Mouse (Mus musculus): ENCODE data around the gene Rrp1b. TPM values are rescaled to one million over a fixed set of nuclear protein-coding genes. Genes with fewer than 3 reads are reported as not detected.
A peak's percentile ranks its signal among the peaks of the same experiment; 100 is the strongest.

Rrp1b gene
- polyA plus RNA-seq, 1 experiment from 2014 or later = 65.1 TPM

DNA sequence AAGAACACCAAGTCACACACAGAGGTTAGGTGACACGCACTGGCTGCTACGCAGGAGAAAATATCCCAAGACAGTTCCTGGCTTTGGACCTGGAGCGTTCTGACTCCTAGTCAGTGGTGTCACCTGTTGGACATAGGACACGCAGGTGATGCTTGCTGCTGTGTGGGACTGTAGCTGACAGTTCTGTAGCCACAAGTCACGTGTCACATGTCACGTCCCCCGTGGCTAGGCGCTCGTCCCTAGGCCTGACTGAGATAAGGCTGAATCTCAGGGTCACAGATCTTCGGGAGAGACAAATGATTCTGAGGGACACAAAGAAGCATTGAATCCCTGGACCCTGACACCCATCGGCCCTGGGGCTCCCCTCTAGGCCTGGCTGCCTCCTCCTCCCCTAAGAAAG, 32.5 kb downstream of the Rrp1b start:
- ATAC-seq (replicated peaks; ENCODE audit: insufficient number of reproducible peaks, low FRiP score, low TSS enrichment, low read depth) (no peak), DNase-seq (ENCODE audit: low spot score) (no peak)
- no peak overlapping the region for H3K4me3 ChIP-seq (ENCODE audit: low read depth, low read length)
- no peaks in the 10 kb centered on the region for H3K27me3 ChIP-seq (ENCODE audit: control insufficient read depth, insufficient read depth, low read length)
- no peak overlapping the region for H3K9ac ChIP-seq (replicated peaks; ENCODE audit: low read length)
- H3K36me3 ChIP-seq (replicated peaks; ENCODE audit: control insufficient read depth, insufficient read depth, low read depth, low read length) = no peaks in the 10 kb centered on the region
- no peak overlapping the region for H3K4me2 ChIP-seq (ENCODE audit: low read depth, low read length)
- no peaks in the 10 kb centered on the region for H3K4me1 ChIP-seq (ENCODE audit: control insufficient read depth, insufficient read depth, low read length)
- WGBS = 88% methylated on average over 11 of the region's 11 CpGs
- no peak overlapping the region for H3K27ac ChIP-seq (replicated peaks; ENCODE audit: low read depth, low read length)
- no peaks in the 10 kb centered on the region for H3K9me3 ChIP-seq (replicated peaks; ENCODE audit: control insufficient read depth, low read length)

DNA sequence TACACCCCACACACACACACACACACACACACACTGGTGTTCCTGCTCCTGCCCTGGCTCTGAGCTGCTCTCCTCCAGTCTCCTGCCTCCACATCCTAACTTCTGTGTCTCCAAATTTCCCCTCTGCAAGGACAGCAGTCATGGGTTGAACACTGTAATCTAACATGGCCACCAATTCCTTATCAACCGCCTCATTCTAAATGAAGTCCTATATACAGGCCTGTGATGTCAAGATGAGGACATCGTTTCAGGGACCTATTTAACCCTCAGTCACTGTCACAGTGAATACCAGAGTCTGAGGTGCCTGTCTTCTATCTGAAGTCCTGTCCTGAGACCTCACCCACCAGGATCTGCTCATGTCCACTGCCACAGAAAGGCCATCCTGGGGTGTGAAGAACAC, 32.9 kb downstream of the Rrp1b start:
- Histone ChIP-seq H3K9me3 (replicated peaks; ENCODE audit: control insufficient read depth, low read length) (no peaks in the 10 kb centered on the region), H3K4me3 (ENCODE audit: low read depth, low read length) (no peak overlapping the region), H3K27ac (replicated peaks; ENCODE audit: low read depth, low read length) (no peak overlapping the region), H3K36me3 (replicated peaks; ENCODE audit: control insufficient read depth, insufficient read depth, low read depth, low read length) (no peaks in the 10 kb centered on the region), H3K4me2 (ENCODE audit: low read depth, low read length) (no peak overlapping the region), H3K9ac (replicated peaks; ENCODE audit: low read length) (no peak overlapping the region), H3K27me3 (ENCODE audit: control insufficient read depth, insufficient read depth, low read length) (no peaks in the 10 kb centered on the region), H3K4me1 (ENCODE audit: control insufficient read depth, insufficient read depth, low read length) (no peaks in the 10 kb centered on the region)
- WGBS = 85% methylated on average over 2 of the region's 2 CpGs
- ATAC-seq (replicated peaks; ENCODE audit: insufficient number of reproducible peaks, low FRiP score, low TSS enrichment, low read depth) (no peak), DNase-seq (ENCODE audit: low spot score) (no peak)

DNA sequence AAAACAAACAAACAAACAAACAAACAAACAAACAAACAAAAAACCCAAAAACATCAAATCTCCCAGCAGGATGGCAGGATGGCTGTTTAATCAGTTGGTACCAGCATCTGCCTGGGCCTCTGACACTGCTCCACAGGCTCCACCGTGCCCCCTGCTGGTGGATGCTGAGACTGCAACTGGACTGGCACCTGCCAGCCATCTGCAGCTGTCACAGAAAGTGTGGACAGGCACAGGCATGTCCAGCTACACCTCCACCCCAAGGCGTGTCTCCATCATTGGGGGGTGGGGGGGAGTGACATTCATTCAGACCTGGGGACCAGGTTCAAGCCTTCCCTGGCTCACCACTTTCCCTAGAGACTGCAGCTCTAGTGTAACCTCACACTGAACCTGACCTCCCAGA, 37.5 kb downstream of the Rrp1b start:
- Histone ChIP-seq H3K27ac (replicated peaks; ENCODE audit: low read depth, low read length) (no peak overlapping the region), H3K4me1 (ENCODE audit: control insufficient read depth, insufficient read depth, low read length) (no peaks in the 10 kb centered on the region), H3K27me3 (ENCODE audit: control insufficient read depth, insufficient read depth, low read length) (no peaks in the 10 kb centered on the region), H3K4me3 (ENCODE audit: low read depth, low read length) (no peak overlapping the region), H3K9me3 (replicated peaks; ENCODE audit: control insufficient read depth, low read length) (no peaks in the 10 kb centered on the region), H3K36me3 (replicated peaks; ENCODE audit: control insufficient read depth, insufficient read depth, low read depth, low read length) (no peaks in the 10 kb centered on the region), H3K4me2 (ENCODE audit: low read depth, low read length) (no peak overlapping the region), H3K9ac (replicated peaks; ENCODE audit: low read length) (no peak overlapping the region)
- WGBS = 9% methylated on average over 2 of the region's 2 CpGs
- ATAC-seq (replicated peaks; ENCODE audit: insufficient number of reproducible peaks, low FRiP score, low TSS enrichment, low read depth) (no peak), DNase-seq (ENCODE audit: low spot score) (peak; percentile 81)

DNA sequence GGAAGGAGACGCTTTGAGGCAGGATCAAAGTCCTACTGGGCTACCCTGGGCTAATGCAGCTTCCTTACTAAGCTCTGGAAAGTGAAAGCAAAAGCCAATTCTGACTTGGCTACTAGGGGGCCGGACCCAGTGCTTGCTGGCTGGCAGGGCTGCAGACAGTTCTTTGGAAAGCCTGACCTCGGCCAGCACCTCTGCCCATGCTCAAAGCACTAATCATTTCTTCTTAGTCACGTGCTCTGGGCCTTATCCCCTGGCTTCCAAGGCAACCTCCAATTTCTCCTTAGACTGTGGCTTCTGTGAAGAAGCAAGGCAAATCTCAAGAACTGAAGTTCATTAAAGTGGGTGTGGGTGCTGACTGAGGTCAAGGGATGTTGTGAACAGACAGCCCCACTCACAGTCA, 38.8 kb downstream of the Rrp1b start:
- H3K9ac ChIP-seq (replicated peaks; ENCODE audit: low read length) = no peak overlapping the region
- H3K36me3 ChIP-seq (replicated peaks; ENCODE audit: control insufficient read depth, insufficient read depth, low read depth, low read length) = no peaks in the 10 kb centered on the region
- no peak overlapping the region for H3K4me3 ChIP-seq (ENCODE audit: low read depth, low read length)
- H3K4me2 ChIP-seq (ENCODE audit: low read depth, low read length) = no peak overlapping the region
- no peaks in the 10 kb centered on the region for H3K27me3 ChIP-seq (ENCODE audit: control insufficient read depth, insufficient read depth, low read length)
- H3K27ac ChIP-seq (replicated peaks; ENCODE audit: low read depth, low read length) = no peak overlapping the region
- DNase-seq (ENCODE audit: low spot score) = no peak
- no peaks in the 10 kb centered on the region for H3K4me1 ChIP-seq (ENCODE audit: control insufficient read depth, insufficient read depth, low read length)
- no peaks in the 10 kb centered on the region for H3K9me3 ChIP-seq (replicated peaks; ENCODE audit: control insufficient read depth, low read length)
- ATAC-seq (replicated peaks; ENCODE audit: insufficient number of reproducible peaks, low FRiP score, low TSS enrichment, low read depth) = no peak
- WGBS = 58% methylated on average over 4 of the region's 4 CpGs

GRCm38 (mm10) chr17:32075164-32075563, 39.3 kb downstream of the Rrp1b start:
- peak; percentile 70 for DNase-seq (ENCODE audit: low spot score)
- WGBS = 0% methylated on average over 2 of the region's 2 CpGs
- H3K9ac ChIP-seq (replicated peaks; ENCODE audit: low read length) = no peak overlapping the region
- H3K4me2 ChIP-seq (ENCODE audit: low read depth, low read length) = no peak overlapping the region
- no peaks in the 10 kb centered on the region for H3K27me3 ChIP-seq (ENCODE audit: control insufficient read depth, insufficient read depth, low read length)
- H3K36me3 ChIP-seq (replicated peaks; ENCODE audit: control insufficient read depth, insufficient read depth, low read depth, low read length) = no peaks in the 10 kb centered on the region
- no peak overlapping the region for H3K27ac ChIP-seq (replicated peaks; ENCODE audit: low read depth, low read length)
- ATAC-seq (replicated peaks; ENCODE audit: insufficient number of reproducible peaks, low FRiP score, low TSS enrichment, low read depth) = no peak
- no peaks in the 10 kb centered on the region for H3K9me3 ChIP-seq (replicated peaks; ENCODE audit: control insufficient read depth, low read length)
- no peaks in the 10 kb centered on the region for H3K4me1 ChIP-seq (ENCODE audit: control insufficient read depth, insufficient read depth, low read length)
- H3K4me3 ChIP-seq (ENCODE audit: low read depth, low read length) = no peak overlapping the region

DNA sequence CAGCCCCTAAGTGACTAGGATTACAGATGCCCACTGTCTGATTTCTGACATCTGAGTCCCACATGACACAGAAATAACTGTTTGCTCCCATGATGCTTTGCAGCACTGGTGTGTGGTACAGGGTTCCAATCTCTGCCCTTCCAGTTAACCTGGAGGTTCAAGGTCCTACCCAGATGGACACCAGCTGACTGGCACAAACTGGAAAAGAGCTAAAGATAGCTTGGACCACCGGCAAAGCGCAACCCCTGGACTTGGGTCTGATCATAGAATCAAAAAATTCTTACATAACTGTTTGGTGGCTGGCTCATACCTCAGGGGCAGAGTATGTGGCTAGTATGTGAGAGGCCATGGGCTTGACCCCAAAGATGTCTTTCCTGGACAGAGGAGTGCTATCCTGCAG, 47.5 kb downstream of the Rrp1b start:
- DNase-seq (ENCODE audit: low spot score) (no peak), ATAC-seq (replicated peaks; ENCODE audit: insufficient number of reproducible peaks, low FRiP score, low TSS enrichment, low read depth) (no peak)
- Histone ChIP-seq H3K36me3 (replicated peaks; ENCODE audit: control insufficient read depth, insufficient read depth, low read depth, low read length) (no peaks in the 10 kb centered on the region), H3K27ac (replicated peaks; ENCODE audit: low read depth, low read length) (no peak overlapping the region), H3K9me3 (replicated peaks; ENCODE audit: control insufficient read depth, low read length) (no peaks in the 10 kb centered on the region), H3K4me1 (ENCODE audit: control insufficient read depth, insufficient read depth, low read length) (no peaks in the 10 kb centered on the region), H3K4me2 (ENCODE audit: low read depth, low read length) (no peak overlapping the region), H3K9ac (replicated peaks; ENCODE audit: low read length) (no peak overlapping the region), H3K27me3 (ENCODE audit: control insufficient read depth, insufficient read depth, low read length) (no peaks in the 10 kb centered on the region), H3K4me3 (ENCODE audit: low read depth, low read length) (no peak overlapping the region)
- WGBS = 90% methylated on average over 2 of the region's 2 CpGs

GRCm38 (mm10) chr17:32087069-32087468, 51.2 kb downstream of the Rrp1b start:
- H3K27me3 ChIP-seq (ENCODE audit: control insufficient read depth, insufficient read depth, low read length) = no peaks in the 10 kb centered on the region
- H3K36me3 ChIP-seq (replicated peaks; ENCODE audit: control insufficient read depth, insufficient read depth, low read depth, low read length) = no peaks in the 10 kb centered on the region
- 91% methylated on average over 2 of the region's 2 CpGs for WGBS
- H3K4me2 ChIP-seq (ENCODE audit: low read depth, low read length) = no peak overlapping the region
- H3K9ac ChIP-seq (replicated peaks; ENCODE audit: low read length) = no peak overlapping the region
- H3K27ac ChIP-seq (replicated peaks; ENCODE audit: low read depth, low read length) = no peak overlapping the region
- H3K4me3 ChIP-seq (ENCODE audit: low read depth, low read length) = no peak overlapping the region
- peaks cover 2% of the 10 kb centered on the region; the same call in 1 of the 2 replicates for H3K4me1 ChIP-seq (ENCODE audit: control insufficient read depth, insufficient read depth, low read length)
- H3K9me3 ChIP-seq (replicated peaks; ENCODE audit: control insufficient read depth, low read length) = no peaks in the 10 kb centered on the region
- ATAC-seq (replicated peaks; ENCODE audit: insufficient number of reproducible peaks, low FRiP score, low TSS enrichment, low read depth) = no peak
- no peak for DNase-seq (ENCODE audit: low spot score)

DNA sequence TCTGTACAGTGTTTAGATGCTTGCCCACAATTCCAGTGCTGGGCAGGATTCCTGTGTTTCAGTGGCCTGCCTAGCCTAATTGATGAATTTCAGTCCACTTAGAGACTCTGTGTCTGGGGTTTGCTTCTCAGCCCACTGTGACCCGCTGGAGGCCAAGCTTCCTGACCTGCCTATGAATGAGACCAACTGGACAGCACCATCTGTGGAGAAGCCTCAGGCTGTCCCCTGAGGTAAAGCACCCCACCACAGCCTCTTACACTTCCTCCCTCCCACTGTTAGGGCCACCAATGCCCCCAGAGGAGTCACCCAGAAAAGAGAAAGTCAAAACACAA, 55.1 kb downstream of the Rrp1b start:
- Histone ChIP-seq H3K4me2 (ENCODE audit: low read depth, low read length) (peak overlapping the region; percentile 43), H3K4me3 (ENCODE audit: low read depth, low read length) (no peak overlapping the region; the same call in 1 of the 2 replicates), H3K27me3 (ENCODE audit: control insufficient read depth, insufficient read depth, low read length) (no peaks in the 10 kb centered on the region), H3K9me3 (replicated peaks; ENCODE audit: control insufficient read depth, low read length) (no peaks in the 10 kb centered on the region; the same call in 1 of the 2 replicates), H3K9ac (replicated peaks; ENCODE audit: low read length) (peak overlapping the region; percentile 22; the same call in 1 of the 2 replicates), H3K36me3 (replicated peaks; ENCODE audit: control insufficient read depth, insufficient read depth, low read depth, low read length) (no peaks in the 10 kb centered on the region), H3K4me1 (ENCODE audit: control insufficient read depth, insufficient read depth, low read length) (peaks cover 2% of the 10 kb centered on the region; the same call in 1 of the 2 replicates), H3K27ac (replicated peaks; ENCODE audit: low read depth, low read length) (peak overlapping the region; percentile 4; the same call in 1 of the 2 replicates)
- WGBS = 27% methylated on average over 1 of the region's 1 CpGs
- DNase-seq (ENCODE audit: low spot score) (no peak), ATAC-seq (replicated peaks; ENCODE audit: insufficient number of reproducible peaks, low FRiP score, low TSS enrichment, low read depth) (peak; percentile 60)
